Mouse (Mus musculus): ENCODE results near the gene Slc30a2.
"Not testable (repeated sequence)": the region's sequence is repeated elsewhere in the genome, so short reads cannot be mapped to it uniquely, and the experiment has no call there.

Slc30a2 gene

DNA sequence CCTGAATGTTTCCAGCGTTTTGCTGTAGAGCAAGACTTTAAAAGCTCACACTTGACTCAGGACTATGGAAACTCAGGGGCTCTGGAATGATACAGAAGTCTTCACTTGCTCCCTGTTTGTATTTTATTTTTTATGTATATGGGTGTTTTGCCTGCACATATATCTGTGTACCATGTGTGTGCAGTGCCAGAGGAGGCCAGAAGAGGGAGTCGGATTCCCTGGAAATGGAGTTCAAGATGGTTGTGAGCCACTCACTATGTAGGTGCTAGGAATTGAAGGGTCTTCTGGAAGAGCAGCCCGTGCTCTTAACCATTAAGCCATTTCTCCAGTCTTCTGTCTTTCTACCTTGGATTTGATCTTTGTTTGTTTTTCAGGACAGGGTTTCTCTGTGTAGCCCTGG, 21.5 kb upstream of the Slc30a2 start:
- no peak for DNase-seq

DNA sequence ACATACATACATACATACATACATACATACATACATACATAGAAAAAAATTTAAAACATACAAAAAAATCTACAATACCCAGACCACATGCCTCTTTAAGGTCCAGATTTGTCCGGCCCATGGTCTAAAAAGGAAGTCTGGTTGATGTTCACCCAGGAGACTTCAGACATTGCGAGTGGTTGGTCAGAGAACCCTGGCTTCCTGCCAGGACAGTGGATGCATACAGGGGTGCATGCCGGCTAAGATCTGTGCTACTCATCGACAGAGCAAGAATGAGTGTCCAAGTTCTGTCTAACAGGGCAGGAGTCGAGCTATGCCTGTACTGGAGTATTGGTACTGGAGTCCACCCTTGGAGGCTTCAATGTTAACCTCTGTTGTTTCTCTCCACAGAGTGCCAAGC, 18.3 kb upstream of the Slc30a2 start:
- DNase-seq = peak; percentile 92

DNA sequence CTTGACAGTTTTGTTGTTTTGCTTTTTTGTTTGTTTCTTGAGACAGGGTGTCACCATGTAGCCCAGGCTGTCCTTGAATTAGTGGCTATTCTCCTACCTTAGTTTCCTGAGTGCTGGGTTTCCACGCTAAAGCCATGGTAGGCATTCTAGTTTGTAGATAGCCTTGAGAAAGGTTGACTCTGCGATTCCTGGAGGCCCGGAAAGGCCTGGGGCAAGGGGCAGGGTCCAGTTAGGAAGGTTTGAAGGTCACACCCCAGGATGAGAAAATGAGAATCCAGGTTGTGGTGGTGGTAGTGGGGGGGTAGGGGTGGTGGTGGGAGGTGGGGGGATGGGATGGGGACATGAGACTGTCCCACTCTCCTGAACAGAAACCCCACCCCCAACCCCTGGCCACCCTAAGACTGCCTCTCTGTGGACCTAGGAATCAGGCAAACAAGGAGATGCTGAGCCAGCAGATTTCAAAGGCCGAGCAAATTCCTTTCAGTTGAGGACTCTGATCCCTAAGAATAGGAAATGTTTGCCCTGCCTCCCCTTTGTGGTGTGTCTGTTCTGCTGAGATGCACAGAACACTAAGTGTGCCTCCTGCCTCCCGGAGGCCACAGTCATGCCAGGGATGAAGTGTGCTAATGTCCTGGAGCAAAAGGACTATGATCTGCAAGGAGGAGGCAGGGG, 16.0 kb upstream of the Slc30a2 start:
- DNase-seq = peak; percentile 94

DNA sequence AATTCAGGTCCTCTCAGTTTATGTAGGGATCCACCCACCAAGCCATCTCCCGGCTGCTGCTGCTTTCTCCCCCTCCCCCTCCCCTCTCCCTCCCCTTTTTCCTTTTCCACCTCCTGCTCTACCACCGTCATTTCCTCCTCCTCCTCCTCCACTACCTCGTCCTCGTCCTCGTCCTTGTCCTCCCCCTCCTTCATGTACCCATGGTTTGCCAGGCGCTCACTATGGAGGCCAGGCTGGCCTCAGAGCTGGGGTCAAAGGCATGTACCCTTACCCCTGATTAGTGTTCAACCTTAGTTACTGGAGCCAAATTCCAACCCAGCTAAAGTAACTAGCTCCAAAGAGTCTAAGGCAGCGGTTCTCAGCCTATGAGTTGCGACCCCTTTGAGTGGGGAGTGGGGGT, 14.8 kb upstream of the Slc30a2 start:
- DNase-seq = peak; percentile 82

DNA sequence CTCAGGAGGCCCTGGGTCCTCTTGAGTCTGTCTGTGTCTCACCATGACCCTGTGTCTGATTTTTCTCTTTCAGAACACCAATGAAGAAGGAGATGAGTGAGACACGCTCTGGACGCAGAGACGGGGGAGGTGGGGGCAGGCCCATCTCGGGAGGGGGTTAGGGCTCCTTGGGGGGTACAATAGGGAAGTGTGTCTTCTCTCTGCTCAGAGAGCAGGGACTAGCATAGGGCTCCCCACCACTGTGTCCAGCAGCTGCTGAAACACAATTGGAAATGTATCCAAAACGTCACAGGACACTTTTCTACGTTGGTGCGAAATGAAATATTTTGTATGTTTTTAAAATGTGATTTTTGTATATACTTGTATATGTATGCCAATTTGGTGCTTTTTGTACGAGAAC, 14.1 kb upstream of the Slc30a2 start:
- no peak for DNase-seq

DNA sequence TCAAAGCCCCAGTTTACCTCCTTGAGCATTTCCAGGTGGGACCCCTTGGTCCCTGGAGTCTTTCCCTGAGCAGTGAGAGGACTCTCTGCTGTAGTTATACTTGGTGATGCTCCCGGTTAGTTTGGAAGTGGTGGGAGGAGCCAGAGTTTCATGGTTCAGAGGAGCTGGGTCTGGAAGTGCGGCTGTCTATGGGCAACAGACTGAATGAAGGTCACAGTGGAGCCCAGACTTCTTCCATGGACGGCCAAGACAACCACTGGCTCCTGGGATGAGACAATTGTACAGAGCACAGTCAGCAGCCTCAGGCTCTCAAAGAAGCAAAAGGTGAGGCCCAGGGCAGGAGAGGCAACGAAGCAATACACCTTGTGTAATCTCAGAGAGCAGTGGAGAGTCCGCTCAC, 12.7 kb upstream of the Slc30a2 start:
- peak; percentile 87 for DNase-seq

DNA sequence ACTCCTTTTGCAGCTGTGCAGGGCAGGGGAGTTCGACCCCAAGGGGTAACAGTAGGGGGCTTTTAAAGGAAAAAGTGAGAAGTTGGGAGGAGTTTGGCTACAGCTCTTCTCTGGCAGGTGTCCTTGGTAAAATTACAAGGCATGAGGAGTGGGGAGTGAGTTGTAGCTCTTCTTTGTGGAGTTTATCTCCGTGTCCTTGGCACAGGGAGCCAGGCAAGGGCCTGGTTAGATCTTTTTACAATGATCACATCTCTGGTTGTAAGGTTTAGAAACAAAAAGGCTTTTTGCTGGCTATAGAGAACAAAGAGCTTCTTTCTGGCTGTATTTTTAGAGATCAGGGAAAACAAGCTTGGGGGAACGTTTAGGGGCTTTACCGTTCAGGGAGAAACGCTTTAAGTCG, 1.8 kb upstream of the Slc30a2 start:
- not testable (repeated sequence) for DNase-seq

DNA sequence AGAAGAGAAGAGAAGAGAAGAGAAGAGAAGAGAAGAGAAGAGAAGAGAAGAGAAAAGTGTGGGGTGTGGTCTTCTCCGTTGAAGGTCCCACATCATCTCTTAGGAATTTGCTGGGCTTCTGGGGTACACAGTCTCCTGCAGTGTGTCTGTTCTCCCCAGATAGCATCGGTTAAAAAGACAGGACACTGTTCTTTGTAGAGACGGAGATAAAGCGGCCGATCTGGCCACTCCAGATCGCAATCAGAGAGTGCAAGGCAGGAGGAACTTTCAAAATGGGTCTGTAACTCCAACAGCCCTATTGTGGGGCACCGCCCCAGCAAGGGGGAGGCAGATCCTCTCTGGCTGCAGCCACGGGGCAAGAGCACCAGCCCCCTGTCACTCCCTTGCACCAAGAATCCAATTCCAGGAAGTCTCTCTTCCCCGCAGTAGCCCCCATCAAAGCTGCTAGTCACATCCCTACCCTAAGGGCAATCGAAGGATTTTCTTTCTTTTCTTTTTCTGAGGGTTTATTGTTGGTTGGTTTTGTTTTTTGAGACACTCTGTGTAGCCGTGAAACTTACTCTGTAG, 685 bp upstream of the Slc30a2 start:
- DNase-seq = no peak

DNA sequence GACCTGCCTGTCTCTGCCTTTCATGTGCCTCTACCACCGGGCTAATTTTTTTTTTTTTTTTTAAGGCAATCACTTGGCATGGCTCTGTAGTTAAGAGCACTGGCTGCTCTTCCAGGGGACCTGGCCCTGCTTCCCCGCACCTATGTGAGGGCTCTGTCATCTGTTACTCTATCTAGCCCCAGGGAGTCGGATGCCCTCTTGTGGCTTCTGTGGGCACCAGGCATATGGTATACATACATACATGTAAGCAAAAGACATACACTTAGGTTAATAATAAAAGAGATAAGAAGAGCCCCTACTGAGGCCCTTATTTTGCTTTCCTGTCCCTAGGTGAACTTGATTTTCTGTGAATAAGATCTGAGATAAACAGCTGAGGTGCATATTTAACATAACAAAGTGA, 1.6 kb downstream of the Slc30a2 start:
- DNase-seq = no peak

DNA sequence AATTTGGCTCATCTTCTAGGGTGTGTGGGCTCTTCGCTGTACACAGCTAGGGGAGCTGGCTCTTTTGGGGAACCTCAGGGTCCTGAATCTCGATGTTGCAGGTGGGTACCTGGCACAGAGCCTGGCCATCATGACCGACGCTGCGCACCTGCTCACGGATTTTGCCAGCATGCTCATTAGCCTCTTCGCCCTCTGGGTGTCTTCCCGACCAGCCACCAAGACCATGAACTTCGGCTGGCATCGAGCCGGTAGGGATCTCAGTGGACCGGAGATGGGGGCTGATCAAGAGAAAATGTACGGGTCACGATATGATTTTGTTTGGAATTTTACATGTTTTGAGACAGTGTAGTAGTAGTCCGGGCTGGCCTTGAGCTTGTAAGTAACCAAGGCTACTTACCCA, 2.8 kb downstream of the Slc30a2 start:
- DNase-seq = no peak

DNA sequence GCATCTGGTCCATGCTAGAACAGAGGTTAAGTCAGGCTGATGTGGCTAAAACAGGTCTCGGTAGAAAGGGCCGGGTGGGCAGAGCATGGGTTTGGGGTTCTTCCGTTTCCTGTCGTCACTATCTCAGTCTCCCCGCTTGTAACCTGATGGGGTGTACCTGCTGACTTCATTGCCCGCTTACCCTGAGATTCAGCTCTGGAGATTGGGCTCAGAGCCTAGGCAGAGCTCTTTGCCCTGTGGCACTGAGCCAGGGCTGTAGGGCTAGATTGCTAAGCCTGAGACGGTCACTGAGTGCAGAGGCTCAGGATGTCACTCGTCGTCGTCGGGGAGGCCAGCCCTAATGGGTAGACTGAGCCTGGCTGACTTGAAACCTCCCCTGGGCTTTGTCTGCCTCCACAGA, 5.1 kb downstream of the Slc30a2 start:
- peak; percentile 89 for DNase-seq

DNA sequence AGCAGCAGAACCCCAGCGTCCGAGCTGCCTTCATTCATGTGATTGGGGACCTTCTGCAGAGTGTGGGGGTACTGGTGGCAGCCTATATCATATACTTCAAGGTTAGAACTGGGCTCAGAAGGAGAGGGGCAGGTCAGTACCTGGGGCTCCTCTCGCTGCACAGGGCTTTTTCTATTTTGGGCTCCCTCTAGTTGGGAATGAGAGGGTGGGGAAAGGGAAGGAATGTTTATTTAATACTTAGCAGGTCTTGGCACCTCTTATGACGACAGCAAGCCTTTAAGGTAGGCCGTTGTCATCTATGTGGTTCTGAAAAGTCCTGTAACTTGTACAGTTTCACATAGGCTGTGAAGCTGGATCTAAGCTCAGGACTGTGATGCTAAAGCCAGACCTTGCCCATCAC, 5.6 kb downstream of the Slc30a2 start:
- DNase-seq = no peak

DNA sequence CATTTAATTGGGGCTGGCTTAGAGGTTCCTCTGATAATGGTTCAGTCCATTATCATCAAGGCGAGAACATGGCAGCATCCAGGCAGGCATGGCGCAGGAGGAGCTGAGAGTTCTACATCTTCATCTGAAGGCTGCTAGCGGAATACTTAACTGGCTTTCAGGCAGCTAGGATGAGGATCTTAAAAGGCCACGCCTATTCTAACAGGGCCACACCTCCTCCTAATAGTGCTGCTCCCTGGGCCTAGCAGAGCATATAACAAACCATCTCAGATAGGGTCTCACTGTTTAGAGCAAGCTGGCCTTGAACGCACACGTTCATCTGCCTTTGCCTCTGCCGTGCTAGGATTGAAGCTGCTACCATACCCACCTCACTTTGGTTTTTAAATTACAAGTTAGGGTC, 6.8 kb downstream of the Slc30a2 start:
- DNase-seq = no peak

DNA sequence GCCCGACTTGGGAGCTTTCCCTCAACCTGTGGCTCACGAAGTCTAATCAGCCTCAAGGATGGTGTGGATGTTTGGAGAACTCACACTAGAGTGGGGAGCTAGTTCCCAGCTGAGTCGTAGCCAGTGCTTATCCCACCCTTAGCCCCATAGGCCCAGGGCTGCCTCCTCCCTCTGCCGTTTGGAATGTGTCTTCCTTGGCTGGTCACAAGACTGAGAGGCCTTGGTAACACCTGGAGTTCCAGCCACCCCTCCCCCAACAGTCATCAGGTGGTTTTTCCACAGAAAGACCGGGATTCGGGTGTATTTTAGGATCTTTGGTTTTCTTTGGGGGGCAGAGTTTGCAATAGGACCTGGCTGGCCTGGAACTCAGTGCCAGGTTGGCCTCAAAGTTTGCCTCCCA, 7.7 kb downstream of the Slc30a2 start:
- no peak for DNase-seq

DNA sequence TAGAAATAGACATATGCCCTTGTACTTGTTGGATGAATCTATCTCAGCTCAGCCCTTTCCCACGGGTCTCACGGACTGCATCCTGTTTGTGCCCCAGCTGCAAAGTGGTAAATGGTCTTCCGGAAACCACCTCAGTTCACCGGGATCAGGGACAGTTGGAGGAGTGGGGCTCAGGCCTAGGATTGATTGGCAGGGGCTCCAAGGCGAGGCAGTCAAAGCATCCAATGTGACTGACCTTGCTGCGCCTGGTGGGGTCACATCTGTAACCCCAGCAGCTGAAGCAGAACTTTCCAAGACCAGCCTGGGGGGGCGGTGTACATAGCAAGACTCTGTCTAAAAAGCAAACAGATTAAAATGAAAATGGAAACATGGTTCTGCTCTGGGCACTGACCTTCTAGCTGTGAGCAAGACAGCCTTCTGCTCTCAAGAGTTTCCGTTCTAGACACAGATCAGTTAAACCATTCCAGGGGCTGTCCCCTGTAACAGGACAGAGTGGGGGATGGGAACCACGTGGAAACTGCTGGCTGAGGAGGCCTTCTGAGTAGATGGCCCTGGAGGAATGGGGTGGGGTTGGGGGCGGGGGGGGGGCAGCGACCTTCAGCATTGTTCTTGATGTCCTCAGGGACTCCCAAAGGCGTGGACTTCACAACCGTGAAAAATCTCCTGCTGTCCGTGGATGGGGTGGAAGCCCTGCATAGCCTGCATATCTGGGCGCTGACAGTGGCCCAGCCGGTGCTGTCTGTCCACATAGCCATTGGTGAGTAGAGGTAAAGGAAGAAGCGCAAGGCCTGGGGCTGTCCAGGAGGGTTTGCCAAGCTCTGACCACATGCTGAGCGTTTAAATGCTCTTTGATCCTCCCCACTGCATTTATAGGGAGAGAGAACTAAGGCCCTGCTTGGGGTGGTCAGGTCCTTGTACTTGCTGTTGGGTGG, 8.6 kb downstream of the Slc30a2 start:
- DNase-seq = no peak

DNA sequence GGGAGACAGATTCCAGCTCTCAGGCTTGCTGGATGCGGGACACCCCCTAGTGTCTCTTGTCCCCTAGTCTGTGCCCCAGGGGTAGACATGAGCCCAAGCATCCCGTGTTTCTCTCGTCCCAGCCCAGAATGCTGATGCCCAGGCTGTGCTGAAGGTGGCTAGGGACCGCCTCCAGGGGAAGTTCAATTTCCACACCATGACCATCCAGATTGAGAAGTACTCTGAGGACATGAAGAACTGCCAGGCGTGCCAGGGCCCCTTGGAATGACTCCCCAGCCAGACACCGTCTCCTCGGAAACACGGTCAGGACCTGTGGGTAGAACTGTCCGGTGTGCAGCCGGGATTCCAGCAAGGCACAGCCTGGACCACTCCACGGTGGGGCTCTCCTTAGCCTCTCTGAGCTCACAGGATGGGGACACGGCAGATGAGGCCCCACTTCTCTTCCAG, 9.3 kb downstream of the Slc30a2 start:
- DNase-seq = no peak

DNA sequence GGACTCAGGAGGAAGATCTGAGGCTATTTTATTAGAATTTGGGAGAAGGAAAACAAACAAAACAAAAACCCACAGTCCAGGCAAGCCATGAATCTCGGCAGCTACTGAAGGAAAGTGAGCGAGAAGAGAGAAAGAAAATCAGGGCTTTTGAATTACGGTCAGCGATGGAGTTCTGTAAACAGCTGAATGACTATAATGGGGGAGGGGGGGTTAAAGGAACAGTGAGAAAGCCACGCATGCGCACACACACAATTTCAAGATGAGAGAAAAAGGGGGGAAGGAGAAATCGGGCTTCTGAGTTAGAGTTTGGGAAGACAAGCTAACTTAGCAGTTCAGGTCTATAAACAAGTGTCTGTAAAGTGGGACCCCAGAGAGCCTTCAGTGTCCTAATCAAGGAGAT, 9.9 kb downstream of the Slc30a2 start:
- DNase-seq = no peak

DNA sequence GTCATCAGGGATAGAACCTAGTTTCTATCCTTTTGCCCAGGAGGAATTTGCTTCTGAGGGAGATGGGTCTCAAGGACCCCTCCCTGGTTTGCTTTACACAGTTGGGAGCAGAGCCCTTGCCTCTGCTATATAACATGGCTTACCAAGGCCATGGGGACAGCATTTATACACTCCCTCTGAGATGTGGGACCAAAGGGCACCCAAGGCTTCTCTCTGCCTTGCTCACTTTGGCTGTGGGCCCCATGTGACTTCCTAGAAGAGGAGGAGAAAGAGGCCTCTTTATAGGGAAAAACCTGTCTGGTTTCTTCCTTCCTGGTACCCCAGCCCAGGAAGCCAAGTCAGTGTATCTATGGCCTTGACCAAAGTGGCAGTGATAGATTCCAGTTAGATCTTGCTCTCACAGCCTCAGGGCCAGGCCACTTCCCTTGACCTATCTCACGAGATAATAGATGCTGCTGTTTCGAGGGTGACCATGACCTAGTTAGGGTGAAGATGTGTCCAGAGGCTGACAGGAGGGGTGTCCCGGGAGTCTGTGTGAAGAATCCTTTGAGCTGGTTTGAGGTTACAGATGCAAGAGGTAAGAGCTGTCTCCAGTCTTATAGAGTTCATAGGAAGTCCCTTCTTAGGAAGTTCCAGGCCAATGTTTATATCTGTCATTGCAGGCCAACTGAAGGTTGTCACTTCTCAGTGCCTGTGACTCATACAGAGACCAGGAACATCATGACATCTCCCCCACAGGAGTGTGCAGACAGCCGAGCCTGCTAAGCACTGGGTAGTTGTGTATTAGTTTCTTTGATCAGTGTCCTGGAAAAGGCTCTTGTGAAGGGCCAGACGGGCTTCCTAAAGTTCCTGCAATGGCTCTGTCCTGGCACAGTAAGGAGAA, 10.8 kb downstream of the Slc30a2 start:
- DNase-seq = no peak

DNA sequence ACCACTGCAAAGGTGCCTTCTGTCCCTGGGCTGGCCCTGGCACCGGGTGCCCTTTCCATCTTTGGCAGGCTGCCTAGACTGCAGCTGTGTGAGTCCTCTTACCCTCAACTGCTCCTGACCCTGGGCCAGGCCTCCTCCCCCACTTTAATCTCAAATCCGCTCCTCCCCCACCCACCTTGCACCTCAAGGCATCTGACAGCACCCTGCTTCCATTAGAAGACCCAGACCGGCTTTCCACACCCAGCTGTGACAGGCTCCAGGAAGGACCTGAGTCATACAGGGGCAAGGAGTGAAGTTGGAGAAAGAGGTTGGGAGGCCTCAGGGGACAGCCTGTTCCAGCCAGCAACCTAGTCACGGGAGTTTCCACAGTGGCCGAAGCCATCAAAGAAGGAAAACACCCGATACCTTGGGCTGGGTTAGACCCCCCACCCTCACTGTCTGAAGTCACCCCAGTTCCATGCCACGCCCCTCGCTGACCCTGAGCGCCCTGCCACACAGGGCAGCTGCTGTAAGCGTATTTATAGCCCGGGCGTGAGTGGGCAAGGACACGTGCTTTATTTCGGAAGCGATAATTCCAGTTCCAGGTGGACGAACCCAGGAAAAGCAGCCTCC, 13.0 kb downstream of the Slc30a2 start:
- peak; percentile 94 for DNase-seq

DNA sequence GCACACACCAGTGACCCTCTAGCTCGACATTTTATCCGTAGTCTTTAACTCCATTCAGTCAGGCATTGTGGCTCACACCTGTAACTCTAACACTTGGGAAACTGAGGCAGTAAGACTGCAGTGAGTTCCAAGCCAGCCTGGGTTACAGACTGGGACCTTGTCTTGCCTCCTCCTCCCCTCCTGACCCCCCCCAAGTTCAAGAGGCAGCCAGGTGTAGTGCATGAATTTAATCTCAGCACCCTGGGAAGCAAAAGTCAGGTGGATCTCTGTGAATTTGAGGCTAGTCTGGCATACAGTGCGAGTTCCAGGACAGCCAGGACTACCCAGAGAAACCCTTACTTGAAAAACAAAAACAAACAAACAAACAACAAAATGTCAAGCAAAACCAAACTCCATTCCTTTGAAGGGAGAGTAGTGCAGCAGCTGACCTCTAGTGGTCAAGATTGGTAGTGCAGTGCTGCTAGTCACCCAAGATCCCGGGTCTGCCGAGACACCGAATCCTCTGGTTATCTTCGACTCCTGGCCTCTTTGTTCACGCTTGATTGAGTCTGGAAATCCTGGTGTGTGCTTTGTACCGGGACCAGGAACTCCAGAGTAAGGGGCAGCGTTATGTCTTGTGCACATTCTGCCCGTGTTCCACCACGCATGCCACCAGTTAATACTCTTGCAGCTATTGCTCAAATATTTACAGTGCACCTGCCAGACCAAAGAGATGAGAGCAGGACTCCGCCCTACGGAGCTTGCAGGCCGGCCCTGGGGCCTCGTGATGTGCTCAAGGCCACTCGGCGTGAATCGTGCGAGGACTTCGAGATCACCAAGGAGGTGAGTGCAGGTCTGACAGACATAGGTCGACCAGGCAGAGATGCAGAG, 13.8 kb downstream of the Slc30a2 start:
- DNase-seq = peak; percentile 93

DNA sequence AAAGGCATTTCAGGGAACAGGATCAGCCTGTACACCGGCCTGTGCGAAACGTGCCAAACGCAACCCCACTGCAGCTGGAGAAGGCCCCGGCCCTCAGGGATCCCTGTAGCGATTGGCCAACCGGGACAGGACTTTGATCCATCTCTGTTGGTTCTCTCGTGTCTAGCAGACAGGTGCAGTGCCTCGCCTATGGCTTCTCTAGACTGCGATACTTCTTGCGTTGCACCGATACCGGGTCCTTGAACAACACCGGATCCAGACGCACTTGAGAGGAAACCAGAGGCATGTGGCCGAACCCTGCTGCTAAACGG, 14.4 kb downstream of the Slc30a2 start:
- DNase-seq = no peak

DNA sequence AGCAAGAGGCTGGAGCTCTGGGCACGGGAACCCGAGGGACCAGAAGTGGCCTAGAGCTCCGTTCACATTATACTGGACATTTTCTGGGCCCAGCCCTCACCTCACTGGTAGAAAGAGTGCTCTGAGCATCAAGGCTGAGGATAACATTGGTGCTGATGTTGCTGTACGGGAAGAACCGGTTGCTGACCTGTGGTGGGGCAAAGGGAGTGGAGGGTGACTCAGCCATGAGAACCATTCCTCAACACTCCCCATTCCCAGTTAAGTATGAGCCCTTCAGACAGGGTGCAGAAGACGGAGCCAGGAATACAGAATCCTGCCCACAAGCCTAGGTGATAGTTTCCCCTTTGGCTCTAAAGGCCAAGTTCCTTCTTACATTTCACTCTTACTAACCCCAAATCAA, 16.7 kb downstream of the Slc30a2 start:
- DNase-seq = no peak

All from kidney, adult 9 months (tissue).